Mouse (Mus musculus) bone marrow macrophage, adult 2 months (primary cell): ENCODE data around the gene Eif4a2.
"Not testable (repeated sequence)": the region's sequence is repeated elsewhere in the genome, so short reads cannot be mapped to it uniquely, and the experiment has no call there.

ENCODE experiments used
- CTCF ChIP-seq: IDR thresholded peaks from 2 replicates; pipeline ENCODE4 v1.5.1; 2012; ENCODE audit warnings: low read depth, mild to moderate bottlenecking, low read length, moderate library complexity
- POLR2A ChIP-seq: IDR thresholded peaks from 2 replicates; pipeline ENCODE4 v1.6.1; 2012; ENCODE audit warnings: mild to moderate bottlenecking, low read depth, low read length, borderline replicate concordance

DNA sequence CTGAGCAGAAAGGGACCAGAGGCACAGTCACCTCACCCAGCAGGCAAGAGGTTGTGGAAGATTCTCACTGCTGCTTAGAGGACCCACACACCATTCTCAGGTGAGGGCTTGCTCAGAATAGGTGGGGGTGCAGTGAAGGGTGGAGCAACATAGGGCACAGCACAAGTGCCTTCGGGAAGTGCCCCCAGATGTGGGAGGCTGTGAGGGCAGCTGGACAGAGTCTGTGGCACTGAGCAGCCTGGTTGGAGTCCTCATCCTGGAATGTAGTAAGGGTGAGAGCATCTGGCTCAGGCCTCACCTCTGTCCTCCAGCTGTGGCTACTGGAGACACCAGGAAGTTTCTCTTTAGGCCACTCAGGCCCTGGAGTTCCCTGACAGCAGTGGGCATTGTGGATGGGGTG, 10.4 kb upstream of the Eif4a2 start:
- TF ChIP-seq POLR2A, CTCF: not testable (repeated sequence)
